Comparison of ENCODE assay signal across 8 mouse cellular contexts in the genomic region with DNA sequence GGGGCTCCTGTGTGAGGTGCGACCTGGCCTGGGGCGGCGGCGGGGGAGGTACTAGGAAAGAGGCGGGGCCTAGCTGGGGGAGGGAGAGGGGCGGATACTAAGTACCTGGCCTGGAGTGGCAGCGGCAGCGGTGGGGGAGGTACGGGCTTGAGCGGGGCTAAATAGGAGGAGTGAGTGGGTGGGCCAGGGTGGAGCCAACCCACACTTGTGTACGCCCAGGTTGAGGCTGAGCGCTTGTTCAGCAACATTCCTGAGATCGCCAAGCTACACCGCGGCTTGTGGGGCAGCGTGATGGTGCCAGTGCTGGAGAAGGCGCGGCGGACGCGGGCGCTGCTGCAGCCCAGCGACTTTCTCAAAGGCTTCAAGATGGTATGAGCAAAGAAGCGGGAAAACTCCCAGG. TPM values are rescaled to one million over a fixed set of nuclear protein-coding genes. Genes with fewer than 3 reads are reported as not detected.
DNase-seq lines count a peak whose midpoint lies in the region; ATAC-seq and TF ChIP-seq lines count a peak whose summit lies in the region.

No protein-coding gene starts in this region.

- WGBS in bone marrow, adult 2 months = 80% methylated on average over 24 of the region's 24 CpGs
- 14% methylated on average over 24 of the region's 24 CpGs for WGBS in hindbrain, embryonic 16.5 days
- 27% methylated on average over 24 of the region's 24 CpGs for WGBS in liver, embryonic 12.5 days (ENCODE audit: insufficient replicate concordance)
- 6% methylated on average over 24 of the region's 24 CpGs for WGBS in neural tube, embryonic 13.5 days

- TF ChIP-seq CTCF in bone marrow, adult 2 months (IDR thresholded peaks at IDR 0.05; ENCODE audit: control insufficient read depth, insufficient read depth, low read length) = no peak

- no peaks in the 10 kb centered on the region for H3K9me3 ChIP-seq in hindbrain, embryonic 16.5 days (ENCODE audit: control insufficient read depth, low read length)
- H3K9me3 ChIP-seq in liver, embryonic 12.5 days (replicated peaks) = no peaks in the 10 kb centered on the region
- no peaks in the 10 kb centered on the region for H3K9me3 ChIP-seq in neural tube, embryonic 13.5 days

- peak overlapping the region; percentile 8 for H3K4me3 ChIP-seq in bone marrow, adult 2 months (replicated peaks; ENCODE audit: control insufficient read depth, low read depth, low read length)
- peak overlapping the region; percentile 36 for H3K4me3 ChIP-seq in hindbrain, embryonic 16.5 days (ENCODE audit: low read length)
- H3K4me3 ChIP-seq in liver, embryonic 12.5 days = peak overlapping the region; percentile 63
- H3K4me3 ChIP-seq in neural tube, embryonic 13.5 days = peak overlapping the region; percentile 36

- H3K27ac ChIP-seq in bone marrow, adult 2 months (ENCODE audit: control insufficient read depth, insufficient read depth, low read depth, low read length, poor library complexity) = no peak overlapping the region
- peak overlapping the region; percentile 57 for H3K27ac ChIP-seq in hindbrain, embryonic 16.5 days (ENCODE audit: low read depth, low read length)
- H3K27ac ChIP-seq in liver, embryonic 12.5 days = peak overlapping the region; percentile 98
- peak overlapping the region; percentile 46 for H3K27ac ChIP-seq in neural tube, embryonic 13.5 days (replicated peaks)

- peaks cover 8% of the 10 kb centered on the region for H3K36me3 ChIP-seq in hindbrain, embryonic 16.5 days (ENCODE audit: control insufficient read depth, insufficient read depth, low read length)
- H3K36me3 ChIP-seq in liver, embryonic 12.5 days = peaks cover 81% of the 10 kb centered on the region
- H3K36me3 ChIP-seq in neural tube, embryonic 13.5 days = peaks cover 44% of the 10 kb centered on the region

- H3K27me3 ChIP-seq in hindbrain, embryonic 16.5 days (replicated peaks; ENCODE audit: control insufficient read depth, insufficient read depth, low read length) = peaks cover 2% of the 10 kb centered on the region; the same call in 1 of the 2 replicates
- H3K27me3 ChIP-seq in liver, embryonic 12.5 days (replicated peaks) = peaks cover 5% of the 10 kb centered on the region; the same call in 1 of the 2 replicates
- peaks cover 10% of the 10 kb centered on the region for H3K27me3 ChIP-seq in neural tube, embryonic 13.5 days

- H3K4me2 ChIP-seq in hindbrain, embryonic 16.5 days (ENCODE audit: low read length) = peak overlapping the region; percentile 61
- peak overlapping the region; percentile 97 for H3K4me2 ChIP-seq in liver, embryonic 12.5 days
- peak overlapping the region; percentile 68 for H3K4me2 ChIP-seq in neural tube, embryonic 13.5 days

- DNase-seq in embryo, embryonic 10 days (ENCODE audit: low spot score) = peak; percentile 81
- DNase-seq in embryo, embryonic 10.5 days (ENCODE audit: low spot score) = no peak
- no peak for DNase-seq in cerebellum, adult 9-11 months
- no peak for DNase-seq in ovary, postnatal 10 days (ENCODE audit: low spot score)

- peak overlapping the region; percentile 45 for H3K9ac ChIP-seq in hindbrain, embryonic 16.5 days (ENCODE audit: low read depth, low read length)
- H3K9ac ChIP-seq in liver, embryonic 12.5 days = peak overlapping the region; percentile 74
- H3K9ac ChIP-seq in neural tube, embryonic 13.5 days = peak overlapping the region; percentile 60

- no peak for TF ChIP-seq POLR2A in bone marrow, adult 2 months (IDR thresholded peaks at IDR 0.05; ENCODE audit: borderline replicate concordance, control insufficient read depth, low read depth, low read length)

- no peaks in the 10 kb centered on the region; the same call in none of the 2 replicates for H3K4me1 ChIP-seq in bone marrow, adult 2 months (ENCODE audit: control insufficient read depth, insufficient read depth, low read length)
- H3K4me1 ChIP-seq in hindbrain, embryonic 16.5 days (ENCODE audit: control insufficient read depth, insufficient read depth, low read depth, low read length) = peaks cover 14% of the 10 kb centered on the region
- peaks cover 62% of the 10 kb centered on the region for H3K4me1 ChIP-seq in liver, embryonic 12.5 days
- peaks cover 22% of the 10 kb centered on the region for H3K4me1 ChIP-seq in neural tube, embryonic 13.5 days (replicated peaks)

- ATAC-seq in hindbrain, embryonic 16.5 days = peak; percentile 66
- peak; percentile 72 for ATAC-seq in liver, embryonic 12.5 days
- peak; percentile 63 for ATAC-seq in neural tube, embryonic 13.5 days (ENCODE audit: low read depth)

RNA-seq across cellular contexts. Expression of gene Tnfrsf25, which starts 8.2 kb away (rescaled TPM):
- polyA plus RNA-seq in bone marrow, adult 2 months (2011; ENCODE audit: insufficient read depth, insufficient read length, low replicate concordance, missing spikeins) = 2.6 and 3.3 TPM in 2 replicates
- 0.80 and 1.1 TPM in 2 replicates for polyA plus RNA-seq in hindbrain, embryonic 16.5 days (2015; fragmentation: Nextera tagmentation; extraction: Ambion mirVana)
- polyA plus RNA-seq in liver, embryonic 12.5 days (2016; fragmentation: Nextera tagmentation; extraction: Ambion mirVana) = 0.74 and 0.87 TPM in 2 replicates
- 0.84 and 1.8 TPM in 2 replicates for polyA plus RNA-seq in neural tube, embryonic 13.5 days (2015; fragmentation: Nextera tagmentation; extraction: Ambion mirVana)

RNA-seq across cellular contexts. Expression of gene Plekhg5, which starts 35.2 kb away (rescaled TPM):
- 6.5 and 6.6 TPM in 2 replicates for polyA plus RNA-seq in bone marrow, adult 2 months (2011; ENCODE audit: insufficient read depth, insufficient read length, low replicate concordance, missing spikeins)
- 13.8 and 16.4 TPM in 2 replicates for polyA plus RNA-seq in hindbrain, embryonic 16.5 days (2015; fragmentation: Nextera tagmentation; extraction: Ambion mirVana)
- polyA plus RNA-seq in liver, embryonic 12.5 days (2016; fragmentation: Nextera tagmentation; extraction: Ambion mirVana) = 7.7 and 8.4 TPM in 2 replicates
- 9.9 and 10.7 TPM in 2 replicates for polyA plus RNA-seq in neural tube, embryonic 13.5 days (2015; fragmentation: Nextera tagmentation; extraction: Ambion mirVana)

RNA-seq across cellular contexts. Expression of gene Espn, which starts 44.7 kb away (rescaled TPM):
- 0.61 TPM in 1 of 2 replicates, not detected in the other for polyA plus RNA-seq in bone marrow, adult 2 months (2011; ENCODE audit: insufficient read depth, insufficient read length, low replicate concordance, missing spikeins)
- polyA plus RNA-seq in hindbrain, embryonic 16.5 days (2015; fragmentation: Nextera tagmentation; extraction: Ambion mirVana) = 0.34 and 0.46 TPM in 2 replicates
- 2.6 and 2.9 TPM in 2 replicates for polyA plus RNA-seq in liver, embryonic 12.5 days (2016; fragmentation: Nextera tagmentation; extraction: Ambion mirVana)
- polyA plus RNA-seq in neural tube, embryonic 13.5 days (2015; fragmentation: Nextera tagmentation; extraction: Ambion mirVana) = 0.21 and 0.51 TPM in 2 replicates

RNA-seq across cellular contexts. Expression of gene Hes2, which starts 51.2 kb away (rescaled TPM):
- not detected in 2 replicates for polyA plus RNA-seq in bone marrow, adult 2 months (2011; ENCODE audit: insufficient read depth, insufficient read length, low replicate concordance, missing spikeins)
- not detected in 2 replicates for polyA plus RNA-seq in hindbrain, embryonic 16.5 days (2015; fragmentation: Nextera tagmentation; extraction: Ambion mirVana)
- polyA plus RNA-seq in liver, embryonic 12.5 days (2016; fragmentation: Nextera tagmentation; extraction: Ambion mirVana) = 0.05 TPM in 1 of 2 replicates, not detected in the other
- polyA plus RNA-seq in neural tube, embryonic 13.5 days (2015; fragmentation: Nextera tagmentation; extraction: Ambion mirVana) = 0.13 and 0.15 TPM in 2 replicates

Comparison
In these comparisons a context has a peak if more than half of its experiments do, and no peak if none do; other contexts are left out.
1. H3K4me3 ChIP-seq: peak in every context shown above with its lines; median percentile 63 in liver, embryonic 12.5 days; 36 in hindbrain, embryonic 16.5 days; 36 in neural tube, embryonic 13.5 days; 8 in bone marrow, adult 2 months.